Mouse (Mus musculus) E14TG2a.4 (cell line): ENCODE measurements around the gene Pawr.

Source experiments
- CTCF ChIP-seq: conservative IDR thresholded peaks from 2 replicates; pipeline ENCODE4 v1.5.1; 2014; ENCODE audit warnings: low read length
- NANOG ChIP-seq: IDR thresholded peaks from 2 replicates; pipeline ENCODE4 v1.6.1; 2014; ENCODE audit warnings: borderline replicate concordance, low read length, mixed read lengths
- POU5F1 ChIP-seq: IDR thresholded peaks from 2 replicates; pipeline ENCODE4 v1.6.1; 2014; ENCODE audit warnings: low read length, borderline replicate concordance

- TF ChIP-seq CTCF (no peak), NANOG (no peak), POU5F1 (no peak)
Measured at GRCm38 (mm10) chr10:108450401-108450800, 118.5 kb downstream of the Pawr start.
